Mouse (Mus musculus) limb, embryonic 10.5 days (tissue): ENCODE measurements around the gene Lhx5. TPM values are rescaled to one million over a fixed set of nuclear protein-coding genes. Genes with fewer than 3 reads are reported as not detected.

Experiments
- DNase-seq: peaks from one replicate; pipeline ENCODE4 v3.0.0-alpha.2; 2017; ENCODE audit warnings: low spot score
- H3K27ac ChIP-seq: fragments of 300-500 bp; sonication (generic); 2 replicates; pipeline ENCODE4 v1.5.1; 2016; ENCODE audit warnings: mild to moderate bottlenecking
- H3K27me3 ChIP-seq: fragments of 300-500 bp; sonication (generic); 2 replicates; pipeline ENCODE4 v1.6.1; 2016; ENCODE audit warnings: low read depth, mild to moderate bottlenecking; ENCODE audit not compliant: poor library complexity, severe bottlenecking
- H3K36me3 ChIP-seq: fragments of 300-500 bp; sonication (generic); 2 replicates; pipeline ENCODE4 v1.6.1; 2016; ENCODE audit warnings: mild to moderate bottlenecking, moderate library complexity
- H3K4me1 ChIP-seq: fragments of 300-500 bp; sonication (generic); 2 replicates; pipeline ENCODE4 v1.6.1; 2016
- H3K4me3 ChIP-seq: fragments of 300-500 bp; sonication (generic); 2 replicates; pipeline ENCODE4 v1.5.1; 2016; ENCODE audit warnings: mild to moderate bottlenecking, moderate library complexity
- H3K9me3 ChIP-seq: fragments of 300-500 bp; sonication (generic); replicated peaks from 2 replicates; pipeline ENCODE4 v1.6.1; 2016; ENCODE audit warnings: mild to moderate bottlenecking
- WGBS: fragments of 180-500 bp; shearing (Covaris S2); methylation state at CpG from one replicate; pipeline ENCODE4 v1.1.7; 2016; 5-methylcytosine and 5-hydroxymethylcytosine counted together
- polyA plus RNA-seq: library from polyadenylated mRNA; unstranded; fragments of >200 nt; fragmentation: Nextera tagmentation; extraction: Ambion mirVana; gene quantifications from 2 replicates; pipeline ENCODE4 v1.2.1, GENCODE M21; 2016

The Lhx5 gene
- polyA plus RNA-seq, 1 experiment from 2014 or later = not detected

DNA sequence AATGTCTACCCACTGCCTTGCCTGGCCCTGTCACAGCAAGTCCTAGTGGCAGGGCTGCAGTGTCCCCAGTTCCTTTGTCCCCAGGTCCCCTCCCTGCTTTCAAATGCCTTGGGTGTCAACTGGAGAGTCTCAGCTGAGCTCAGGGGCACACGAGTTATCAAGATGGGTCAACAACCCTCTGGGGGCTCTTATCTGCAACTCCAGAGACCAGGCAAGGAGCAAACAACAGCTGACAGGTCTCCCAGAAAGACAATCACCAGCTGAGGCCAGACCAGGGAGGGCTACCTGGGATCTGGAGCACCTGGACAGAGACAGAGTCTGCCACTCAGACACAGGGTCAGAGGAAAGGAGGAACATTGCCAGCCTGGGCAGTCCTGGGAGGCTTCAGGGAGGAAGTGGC, 24.8 kb downstream of the Lhx5 start:
- Histone ChIP-seq H3K36me3 (no peaks in the 10 kb centered on the region), H3K27ac (no peak overlapping the region), H3K4me3 (no peak overlapping the region), H3K4me1 (peaks cover 14% of the 10 kb centered on the region), H3K9me3 (no peaks in the 10 kb centered on the region), H3K27me3 (peaks cover 66% of the 10 kb centered on the region)
- no peak for DNase-seq
- WGBS = 34% methylated on average over 1 of the region's 1 CpGs

DNA sequence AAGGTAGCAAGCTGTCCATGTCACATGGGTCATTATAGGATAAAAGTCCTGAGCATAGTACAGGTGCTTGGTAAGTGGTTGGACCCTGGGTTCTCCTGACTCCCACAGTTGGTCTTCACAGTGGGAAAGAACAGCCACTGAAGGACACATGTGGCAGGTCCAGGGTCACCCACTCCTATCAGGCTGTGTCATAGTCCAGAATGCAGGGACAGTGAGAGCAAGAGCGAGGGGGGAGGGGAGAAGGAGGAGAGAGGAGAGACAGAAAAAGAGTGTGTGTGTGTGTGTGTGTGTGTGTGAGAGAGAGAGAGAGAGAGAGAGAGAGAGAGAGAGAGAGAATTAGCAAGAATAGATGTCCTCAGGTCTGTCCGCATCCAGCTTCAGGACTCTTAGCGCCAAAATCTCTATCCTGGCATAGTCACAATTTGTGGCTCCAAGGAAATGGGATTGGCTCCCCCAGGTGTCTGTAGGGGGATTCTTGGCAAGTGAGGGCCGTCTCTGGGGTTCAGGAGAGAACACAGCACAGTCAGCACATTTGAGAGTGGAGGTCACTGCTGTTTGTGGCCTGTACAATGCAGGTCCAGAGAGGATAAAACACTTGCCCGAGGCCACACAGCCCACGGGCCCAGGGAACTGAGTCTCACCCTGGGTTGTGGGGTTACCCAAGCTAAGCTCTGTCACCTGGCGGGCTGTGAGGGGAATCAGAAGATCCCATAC, 25.5 kb downstream of the Lhx5 start:
- WGBS = 57% methylated on average over 7 of the region's 7 CpGs

DNA sequence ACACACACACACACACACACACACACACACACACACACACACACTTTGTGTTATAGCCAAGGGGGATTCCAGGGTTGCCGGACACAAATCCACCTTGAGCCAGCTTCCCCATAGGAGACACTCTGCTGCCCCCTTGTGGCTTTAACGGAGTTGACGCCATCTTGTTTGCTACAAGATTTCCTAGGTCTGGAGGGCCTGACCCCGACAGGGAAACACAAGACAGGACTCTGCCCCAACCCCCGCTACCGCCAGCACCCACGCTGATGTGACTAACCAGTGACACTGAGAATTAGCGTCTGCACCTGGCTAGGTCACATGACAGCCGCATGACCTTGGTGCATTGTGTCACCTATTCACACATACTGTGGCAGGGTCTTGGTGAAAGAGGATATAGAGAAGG, 26.1 kb downstream of the Lhx5 start:
- no peaks in the 10 kb centered on the region for H3K9me3 ChIP-seq
- H3K36me3 ChIP-seq = no peaks in the 10 kb centered on the region
- no peak overlapping the region for H3K27ac ChIP-seq
- H3K27me3 ChIP-seq = peaks cover 79% of the 10 kb centered on the region
- peaks cover 14% of the 10 kb centered on the region for H3K4me1 ChIP-seq
- DNase-seq = peak; percentile 89
- WGBS = 8% methylated on average over 9 of the region's 9 CpGs
- no peak overlapping the region for H3K4me3 ChIP-seq

More for the DNA sequence above, 25.5 kb downstream of the Lhx5 start:
- Histone ChIP-seq H3K27me3 (peaks cover 73% of the 10 kb centered on the region), H3K4me3 (no peak overlapping the region), H3K36me3 (no peaks in the 10 kb centered on the region), H3K27ac (no peak overlapping the region), H3K9me3 (no peaks in the 10 kb centered on the region), H3K4me1 (peaks cover 14% of the 10 kb centered on the region)
- DNase-seq = no peak

DNA sequence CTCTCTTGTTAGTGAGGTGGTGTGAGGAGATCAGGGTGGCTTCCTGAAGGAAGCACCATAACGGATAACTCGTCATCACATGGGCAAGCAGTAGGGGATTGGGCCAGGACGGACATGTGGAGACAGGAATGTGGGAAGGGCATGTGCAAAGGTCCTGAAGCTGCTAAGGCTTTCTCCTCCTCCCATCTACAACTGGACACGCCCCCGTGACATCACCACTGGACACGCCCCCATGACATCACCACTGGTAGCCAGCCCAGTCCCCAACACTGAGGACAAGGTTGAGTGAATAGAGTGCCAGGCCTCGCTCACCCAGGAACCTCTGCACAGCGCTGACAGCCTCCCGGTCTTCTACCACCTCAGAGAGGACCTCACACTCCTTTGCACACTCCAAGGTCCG, 27.6 kb downstream of the Lhx5 start:
- H3K4me3 ChIP-seq = no peak overlapping the region
- H3K27ac ChIP-seq = no peak overlapping the region
- H3K9me3 ChIP-seq = no peaks in the 10 kb centered on the region
- no peak for DNase-seq
- 77% methylated on average over 10 of the region's 10 CpGs for WGBS
- H3K4me1 ChIP-seq = peaks cover 17% of the 10 kb centered on the region
- H3K36me3 ChIP-seq = no peaks in the 10 kb centered on the region
- peaks cover 78% of the 10 kb centered on the region for H3K27me3 ChIP-seq

DNA sequence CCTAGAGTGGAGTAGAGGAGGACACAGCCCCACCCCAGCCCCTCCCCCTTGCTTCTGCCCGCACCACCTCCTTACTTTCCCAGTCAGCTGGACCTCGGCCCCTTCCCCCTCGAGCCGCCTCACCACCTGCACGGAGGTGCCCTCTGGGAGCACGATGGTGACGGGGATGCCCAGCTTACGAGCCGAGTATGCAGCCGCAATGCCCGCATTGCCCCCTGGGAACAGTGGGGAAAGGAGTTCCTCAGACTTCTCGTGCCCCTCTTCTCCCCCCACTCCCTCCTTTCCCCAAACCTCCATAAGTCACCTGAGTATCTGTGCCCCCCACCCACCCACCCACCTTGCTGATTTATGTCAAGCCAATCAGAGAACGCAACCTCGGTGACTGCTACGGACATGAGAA, 30.4 kb downstream of the Lhx5 start:
- Histone ChIP-seq H3K9me3 (no peaks in the 10 kb centered on the region), H3K4me3 (no peak overlapping the region), H3K36me3 (no peaks in the 10 kb centered on the region), H3K27ac (no peak overlapping the region), H3K4me1 (peaks cover 13% of the 10 kb centered on the region), H3K27me3 (peaks cover 52% of the 10 kb centered on the region)
- 75% methylated on average over 15 of the region's 15 CpGs for WGBS
- DNase-seq = no peak

DNA sequence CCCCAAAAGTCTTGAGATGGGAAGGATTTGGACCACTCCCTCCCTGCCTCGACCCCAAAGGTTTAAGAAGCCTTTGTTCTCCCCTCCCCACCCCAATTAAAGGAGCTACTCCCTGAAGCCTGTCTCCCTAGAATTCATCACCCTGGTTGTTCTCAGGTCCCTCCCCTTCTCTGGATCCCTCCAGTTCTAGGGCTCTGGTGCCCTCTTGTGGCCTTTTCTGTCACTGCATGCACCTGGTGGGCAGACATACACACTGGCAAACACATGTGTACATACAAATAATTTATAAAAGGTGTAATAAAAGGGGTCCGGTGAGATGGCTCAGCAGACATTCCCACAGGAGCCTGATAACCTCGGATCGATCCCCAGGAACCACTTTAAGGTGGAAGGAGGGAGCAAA, 32.8 kb downstream of the Lhx5 start:
- Histone ChIP-seq H3K27me3 (peaks cover 39% of the 10 kb centered on the region), H3K9me3 (no peaks in the 10 kb centered on the region), H3K4me3 (no peak overlapping the region), H3K4me1 (peaks cover 11% of the 10 kb centered on the region), H3K27ac (no peak overlapping the region), H3K36me3 (no peaks in the 10 kb centered on the region)
- 73% methylated on average over 4 of the region's 4 CpGs for WGBS
- peak; percentile 45 for DNase-seq

DNA sequence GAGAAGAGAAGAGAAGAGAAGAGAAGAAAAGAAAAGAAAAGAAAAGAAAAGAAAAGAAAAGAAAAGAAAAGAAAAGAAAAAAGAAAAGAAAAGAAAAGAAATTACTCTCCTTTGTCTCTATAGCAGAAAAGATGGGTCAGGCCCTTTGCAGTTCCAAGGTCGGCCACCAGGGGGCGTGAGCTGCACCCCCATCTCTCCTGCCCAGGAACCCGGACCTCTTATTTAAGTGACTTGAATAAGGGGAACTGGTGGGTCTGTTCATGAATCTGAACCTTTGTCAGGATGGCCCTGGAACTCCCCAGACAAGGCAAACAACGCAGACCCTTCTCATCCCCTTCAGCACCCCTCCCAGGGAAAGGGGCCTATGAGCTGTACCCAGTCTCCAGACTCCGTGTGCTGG, 33.6 kb downstream of the Lhx5 start:
- WGBS = 47% methylated on average over 5 of the region's 5 CpGs
- Histone ChIP-seq H3K4me3 (no peak overlapping the region), H3K27ac (no peak overlapping the region), H3K27me3 (peaks cover 33% of the 10 kb centered on the region), H3K4me1 (peaks cover 11% of the 10 kb centered on the region), H3K9me3 (no peaks in the 10 kb centered on the region), H3K36me3 (no peaks in the 10 kb centered on the region)
- peak; percentile 49 for DNase-seq

DNA sequence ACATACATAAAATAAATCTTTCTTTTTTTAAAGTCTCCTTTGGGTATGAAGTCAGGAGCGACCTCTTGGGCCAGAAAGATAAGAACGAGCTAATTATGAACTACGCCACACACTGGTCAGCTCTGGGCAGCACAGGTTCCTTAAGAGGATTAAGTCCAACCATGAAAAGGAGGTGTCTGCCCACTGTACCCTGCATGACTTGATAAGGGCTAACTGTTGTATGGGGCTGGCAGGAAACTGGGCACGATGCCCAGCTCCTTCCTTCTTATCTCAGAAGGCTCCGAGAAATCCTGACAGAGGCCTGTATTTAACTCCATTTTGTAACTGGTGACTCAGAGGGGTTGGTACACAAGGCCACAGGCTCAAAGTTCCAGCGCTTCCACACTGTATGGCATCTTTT, 34.4 kb downstream of the Lhx5 start:
- Histone ChIP-seq H3K36me3 (no peaks in the 10 kb centered on the region), H3K27ac (no peak overlapping the region), H3K9me3 (no peaks in the 10 kb centered on the region), H3K27me3 (peaks cover 25% of the 10 kb centered on the region), H3K4me3 (no peak overlapping the region), H3K4me1 (peaks cover 11% of the 10 kb centered on the region)
- 93% methylated on average over 6 of the region's 6 CpGs for WGBS
- DNase-seq = no peak

DNA sequence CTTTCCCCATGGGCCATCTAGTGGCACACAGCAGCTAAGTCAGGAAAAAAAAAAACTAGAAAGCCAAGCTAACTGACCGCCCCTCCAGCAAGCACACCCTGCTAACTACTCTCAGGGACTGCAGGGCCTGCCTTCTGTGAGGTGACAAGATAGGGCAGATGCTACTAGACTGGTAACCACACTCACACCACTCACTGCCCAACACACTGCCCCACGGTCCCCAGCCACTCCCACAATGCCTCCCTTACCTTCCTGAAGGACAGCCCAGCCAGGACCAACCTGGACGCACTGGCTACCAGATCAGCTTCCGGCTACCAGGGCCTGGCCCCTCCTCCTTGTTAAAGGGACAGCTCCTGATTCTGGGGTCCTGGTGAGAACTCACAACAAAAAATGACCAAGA, 35.5 kb downstream of the Lhx5 start:
- WGBS = 3% methylated on average over 4 of the region's 4 CpGs
- Histone ChIP-seq H3K4me1 (peaks cover 20% of the 10 kb centered on the region), H3K27ac (no peak overlapping the region), H3K27me3 (peaks cover 14% of the 10 kb centered on the region), H3K4me3 (peak overlapping the region; percentile 35), H3K36me3 (no peaks in the 10 kb centered on the region), H3K9me3 (no peaks in the 10 kb centered on the region)
- DNase-seq = peak; percentile 41

DNA sequence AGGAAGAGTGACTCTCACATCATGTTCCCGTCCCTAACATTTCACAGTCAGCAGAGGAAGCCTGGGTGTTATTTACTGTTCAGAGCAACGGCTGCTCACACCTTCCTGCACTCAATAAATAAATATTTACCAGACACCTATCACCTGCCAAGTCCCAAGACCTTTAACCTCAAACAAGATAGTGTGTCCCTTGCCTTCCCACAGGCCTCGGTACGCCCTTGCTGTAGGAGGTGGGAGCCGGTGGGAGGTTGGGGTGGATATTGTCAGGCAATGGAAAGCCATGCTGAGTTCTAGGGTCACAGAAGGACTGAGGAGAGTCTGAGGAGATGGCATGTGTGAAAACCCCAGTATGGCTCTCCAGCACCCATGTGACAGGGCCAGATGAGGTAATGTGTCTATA, 36.8 kb downstream of the Lhx5 start:
- no peaks in the 10 kb centered on the region for H3K9me3 ChIP-seq
- 78% methylated on average over 5 of the region's 5 CpGs for WGBS
- no peaks in the 10 kb centered on the region for H3K36me3 ChIP-seq
- DNase-seq = no peak
- no peak overlapping the region for H3K4me3 ChIP-seq
- no peak overlapping the region for H3K27ac ChIP-seq
- H3K4me1 ChIP-seq = peaks cover 17% of the 10 kb centered on the region
- H3K27me3 ChIP-seq = 0 out of 2 replicates have a peak, but pooled peaks cover under 1% of the 10 kb centered on the region

DNA sequence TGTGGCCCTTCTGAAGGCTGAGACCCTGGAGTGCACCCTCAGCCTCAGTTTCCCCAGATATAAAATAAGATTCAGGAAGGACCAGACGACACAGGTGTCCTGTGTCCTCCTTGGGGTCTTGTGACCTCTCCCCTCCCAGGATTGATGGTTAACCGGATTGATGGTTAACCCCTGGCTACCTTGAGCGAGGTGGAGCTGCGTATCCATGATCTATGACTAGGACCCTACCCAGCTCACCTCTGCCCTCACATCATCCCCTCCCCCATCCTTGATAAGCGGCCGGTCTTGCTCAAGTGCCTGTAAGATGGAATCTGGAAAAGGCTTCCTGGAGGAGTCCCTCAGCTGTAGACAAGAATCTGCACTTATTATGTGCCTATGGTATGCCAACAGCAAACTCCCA, 37.3 kb downstream of the Lhx5 start:
- H3K9me3 ChIP-seq = no peaks in the 10 kb centered on the region
- H3K27me3 ChIP-seq = no peaks in the 10 kb centered on the region
- H3K4me3 ChIP-seq = no peak overlapping the region
- 89% methylated on average over 6 of the region's 6 CpGs for WGBS
- no peaks in the 10 kb centered on the region for H3K36me3 ChIP-seq
- no peak overlapping the region for H3K27ac ChIP-seq
- peaks cover 17% of the 10 kb centered on the region for H3K4me1 ChIP-seq
- no peak for DNase-seq

DNA sequence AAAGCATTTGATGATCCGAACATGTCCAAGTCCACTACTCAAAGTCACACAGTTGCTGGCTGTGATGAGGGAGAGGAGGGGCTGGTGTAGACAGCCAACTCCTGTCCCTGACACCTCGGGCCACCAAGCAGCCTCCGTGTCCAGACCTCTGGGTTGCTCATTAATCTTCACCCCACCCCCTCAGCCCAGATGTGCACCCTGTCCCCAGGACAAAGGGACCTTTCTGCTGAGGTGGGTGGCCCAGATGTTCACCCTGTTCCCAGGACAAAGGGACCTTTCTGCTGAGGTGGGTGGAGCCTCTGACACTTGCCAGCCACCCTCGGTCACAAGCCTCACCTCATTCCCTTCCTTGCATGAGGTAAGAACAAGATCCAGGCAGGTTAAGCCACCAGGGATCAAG, 40.0 kb downstream of the Lhx5 start:
- 48% methylated on average over 4 of the region's 4 CpGs for WGBS
- Histone ChIP-seq H3K27me3 (peaks cover 5% of the 10 kb centered on the region; the same call in 1 of the 2 replicates), H3K4me1 (peaks cover 23% of the 10 kb centered on the region)

DNA sequence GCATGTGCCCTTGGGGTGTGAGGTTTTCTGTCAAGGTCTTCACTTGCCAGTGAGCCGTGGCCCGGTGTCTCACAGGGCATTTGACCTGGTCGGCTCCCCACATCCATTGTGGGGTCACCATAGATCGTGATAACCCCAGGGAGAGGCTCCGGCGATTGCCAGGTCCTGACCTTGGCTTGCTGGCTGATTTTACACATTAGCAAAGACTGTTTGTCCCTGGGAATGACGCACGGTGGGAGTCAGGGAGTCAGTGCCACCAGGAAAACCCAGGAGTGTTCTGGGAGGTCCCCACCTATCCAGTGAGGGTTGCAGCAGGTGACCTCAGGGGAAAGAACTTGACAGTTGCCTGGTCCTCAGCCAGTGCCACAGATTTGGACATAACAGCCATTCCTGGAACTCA, 41.3 kb downstream of the Lhx5 start, which contains the start of gene Sdsl:
Gene Sdsl (minus strand): TSS at position 41 of the 400 bp plus-strand sequence.
- 79% methylated on average over 8 of the region's 8 CpGs for WGBS
- Histone ChIP-seq H3K4me3 (no peak within 1 kb of the TSS), H3K27ac (no peak within 1 kb of the TSS), H3K27me3 (peaks cover 15% of the 10 kb centered on the region), H3K9me3 (no peaks in the 10 kb centered on the region), H3K4me1 (peaks cover 16% of the 10 kb centered on the region), H3K36me3 (no peaks in the 10 kb centered on the region)
- no peak for DNase-seq

More for the DNA sequence above, 40.0 kb downstream of the Lhx5 start:
- no peak overlapping the region for H3K27ac ChIP-seq
- no peak overlapping the region for H3K4me3 ChIP-seq
- H3K9me3 ChIP-seq = no peaks in the 10 kb centered on the region
- DNase-seq = no peak
- no peaks in the 10 kb centered on the region for H3K36me3 ChIP-seq

DNA sequence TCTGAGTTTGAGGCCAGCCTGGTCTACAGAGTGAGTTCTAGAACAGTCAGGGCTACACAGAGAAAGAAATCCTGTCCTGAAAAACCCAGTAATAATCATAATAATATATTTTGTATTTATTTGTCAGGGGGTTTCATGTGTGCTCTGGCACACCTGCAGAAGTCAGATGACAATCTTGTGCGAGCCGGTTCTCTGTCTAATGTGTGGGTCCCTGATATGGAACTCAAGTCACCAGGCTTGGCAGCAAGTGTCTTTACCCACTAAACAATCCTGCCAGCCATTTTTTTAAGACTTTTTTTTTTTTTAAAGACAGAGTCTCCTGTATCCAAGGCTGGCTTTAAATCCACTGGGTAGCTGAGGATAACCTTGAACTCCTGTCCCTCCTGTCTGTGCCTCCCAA, 41.9 kb downstream of the Lhx5 start:
- Histone ChIP-seq H3K36me3 (no peaks in the 10 kb centered on the region), H3K27ac (no peak overlapping the region), H3K27me3 (peaks cover 15% of the 10 kb centered on the region), H3K9me3 (no peaks in the 10 kb centered on the region), H3K4me1 (peaks cover 16% of the 10 kb centered on the region), H3K4me3 (no peak overlapping the region)
- DNase-seq = no peak
- 100% methylated on average over 2 of the region's 2 CpGs for WGBS
